Mouse (Mus musculus): Measurements from ENCODE around the gene Ank.

The Ank gene

DNA sequence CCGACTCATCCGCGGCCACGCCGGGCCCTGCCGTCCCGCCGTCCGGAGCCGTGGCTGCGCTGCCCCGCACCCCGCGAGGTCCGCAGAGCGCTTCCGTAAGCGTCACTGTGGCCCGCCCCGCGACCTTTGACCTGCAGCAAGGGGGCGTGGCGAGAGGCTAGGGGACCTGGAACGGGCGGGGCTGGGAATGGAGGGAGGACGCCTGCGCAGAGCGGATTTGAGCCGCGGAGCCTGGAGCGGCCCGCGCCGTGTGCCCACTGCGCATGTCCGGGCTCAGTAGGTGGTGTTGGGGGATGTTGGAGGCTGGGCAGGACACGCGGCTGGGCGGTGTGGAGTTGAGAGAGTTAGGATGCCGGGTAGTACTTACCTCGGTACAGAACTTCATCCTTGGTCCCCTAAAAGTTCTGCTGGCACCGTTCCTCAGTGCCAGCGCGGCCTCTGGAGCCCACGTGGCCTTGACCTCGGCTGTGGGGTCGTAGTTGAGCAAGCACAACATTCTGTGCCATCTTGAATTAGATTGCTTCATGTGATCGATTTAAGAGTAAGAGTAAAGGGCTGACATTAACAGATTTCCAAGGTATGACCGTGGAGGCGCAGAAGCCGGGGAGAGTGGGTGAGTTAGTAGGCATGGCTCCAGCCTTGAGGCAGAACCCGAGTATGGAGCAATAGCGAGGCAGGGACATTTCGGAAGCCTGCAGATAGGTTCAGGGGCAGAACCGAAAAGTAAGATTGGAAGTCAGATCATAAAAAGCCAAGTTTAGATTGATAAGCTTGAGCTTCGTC, 164.3 kb downstream of the Ank start, which contains the start of gene Otulin:
Gene Otulin (minus strand): TSS at position 93 of the 783 bp plus-strand sequence.
- DNase-seq (ENCODE audit: low read depth, low spot score): peak; percentile 97

DNA sequence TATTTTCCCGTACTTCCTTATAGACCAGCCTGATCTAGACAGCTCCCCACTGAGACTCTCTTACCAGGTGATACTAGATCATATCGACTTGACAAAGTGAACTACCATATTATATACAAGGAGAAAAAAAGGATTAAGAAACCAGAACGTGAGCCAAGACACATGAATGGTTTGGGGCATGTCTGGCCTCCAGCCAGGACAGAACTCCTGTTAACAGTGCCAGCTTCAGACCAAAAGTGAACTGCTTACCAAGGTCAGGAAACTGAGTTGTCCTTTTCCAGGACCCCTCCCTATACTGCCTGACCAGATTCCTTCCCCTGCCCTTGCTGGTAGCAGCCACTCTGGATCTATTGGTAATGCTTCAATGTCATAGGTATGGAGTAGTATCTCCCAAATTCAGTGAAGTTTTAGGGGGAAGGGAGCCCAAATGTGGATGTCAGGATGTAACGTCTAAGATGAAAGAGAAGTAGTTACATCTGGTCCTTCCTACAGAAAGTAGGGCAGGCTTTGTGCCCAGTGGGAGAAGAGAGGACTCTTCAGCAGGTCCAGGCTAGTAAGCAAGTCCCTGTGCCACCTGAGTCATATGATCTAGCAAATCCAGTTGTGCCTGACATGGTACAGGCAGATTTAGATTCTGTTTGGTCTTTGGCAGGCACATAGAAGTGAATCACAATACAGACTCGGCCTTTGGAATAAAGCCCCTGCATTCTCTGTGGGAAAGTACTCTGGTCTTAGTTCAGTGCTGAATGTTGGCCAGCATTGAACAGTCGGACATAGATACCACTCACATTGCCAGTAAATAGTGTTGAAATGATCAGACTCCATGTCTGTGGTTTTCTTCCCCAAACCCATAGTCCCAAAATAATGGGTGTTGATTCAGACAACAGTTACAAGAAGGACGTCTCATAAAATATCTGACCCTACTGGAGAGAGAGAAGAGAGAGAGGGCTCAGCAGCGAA, 167.7 kb downstream of the Ank start:
- DNase-seq (ENCODE audit: low read depth, low spot score): no peak

DNA sequence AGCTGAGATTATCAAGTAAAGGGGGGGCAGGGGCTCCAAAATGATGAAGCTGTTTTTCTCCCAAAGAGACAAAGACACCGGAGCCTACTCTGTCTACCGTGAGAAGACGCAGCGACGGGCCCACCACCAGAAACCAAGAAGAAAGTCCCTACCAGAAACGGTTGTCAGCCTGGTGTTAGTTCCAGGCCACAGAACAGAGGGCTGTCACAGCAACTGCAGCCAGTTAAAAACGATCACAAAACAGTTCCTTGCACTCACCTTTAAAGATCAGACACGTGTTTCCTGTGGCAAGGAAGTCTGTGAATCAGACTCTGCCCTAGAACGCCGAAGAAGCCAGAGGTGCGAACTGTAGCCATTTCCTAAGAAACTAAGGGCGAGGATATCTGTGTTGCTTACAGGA, 174.7 kb downstream of the Ank start:
- DNase-seq (ENCODE audit: low read depth, low spot score): no peak

DNA sequence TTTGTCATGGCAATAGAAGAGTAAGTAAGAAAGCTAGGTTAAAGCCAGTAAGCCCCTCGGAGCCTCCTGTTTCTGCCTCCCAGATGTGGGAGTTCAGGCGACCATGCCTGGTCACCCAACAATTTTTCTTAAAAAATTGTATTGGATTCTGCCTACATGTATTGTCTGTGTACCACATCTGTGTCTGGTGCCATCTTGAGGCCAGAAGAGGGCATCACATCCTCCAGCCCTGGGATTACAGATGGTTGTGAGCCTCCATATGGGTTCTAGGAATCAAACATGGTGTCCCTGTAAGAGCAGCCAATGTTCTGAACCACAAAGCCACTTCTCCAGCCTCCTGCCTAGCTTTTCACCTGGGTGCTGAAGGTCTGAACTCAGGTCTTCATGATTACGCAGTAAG, 176.4 kb downstream of the Ank start:
- DNase-seq (ENCODE audit: low read depth, low spot score): no peak

Data from embryo, embryonic 11.5 days (tissue).